Mouse (Mus musculus): ENCODE data around the gene Atp6v1fnb. TPM values are rescaled to one million over a fixed set of nuclear protein-coding genes. Genes with fewer than 3 reads are reported as not detected.

Atp6v1fnb gene
- polyA plus RNA-seq, 1 experiment from 2014 or later = 0.47 TPM

- H3K36me3 ChIP-seq = peaks cover 24% of the 10 kb centered on the region
- peak; percentile 87 for ATAC-seq
- H3K9ac ChIP-seq (replicated peaks) = peak overlapping the region; percentile 44; the same call in 1 of the 2 replicates
- peaks cover 23% of the 10 kb centered on the region; the same call in 1 of the 2 replicates for H3K27me3 ChIP-seq
- peak overlapping the region; percentile 39 for H3K4me3 ChIP-seq (replicated peaks)
- H3K9me3 ChIP-seq = no peaks in the 10 kb centered on the region
- H3K4me2 ChIP-seq (replicated peaks) = peak overlapping the region; percentile 57
- H3K27ac ChIP-seq = no peak overlapping the region
- WGBS = 2% methylated on average over 32 of the region's 33 CpGs
- peaks cover 11% of the 10 kb centered on the region for H3K4me1 ChIP-seq (replicated peaks)
Observed at GRCm38 (mm10) chr6:29473941-29474691, 2.9 kb downstream of the Atp6v1fnb start.

GRCm38 (mm10) chr6:29474736-29475135 lies 3.5 kb downstream of the Atp6v1fnb start:
- Histone ChIP-seq H3K4me3 (replicated peaks) (no peak overlapping the region), H3K36me3 (peaks cover 23% of the 10 kb centered on the region), H3K4me2 (replicated peaks) (no peak overlapping the region), H3K4me1 (replicated peaks) (peaks cover 9% of the 10 kb centered on the region), H3K27me3 (peaks cover 23% of the 10 kb centered on the region; the same call in 1 of the 2 replicates), H3K27ac (no peak overlapping the region), H3K9me3 (no peaks in the 10 kb centered on the region), H3K9ac (replicated peaks) (no peak overlapping the region)
- 66% methylated on average over 2 of the region's 2 CpGs for WGBS
- ATAC-seq = no peak

DNA sequence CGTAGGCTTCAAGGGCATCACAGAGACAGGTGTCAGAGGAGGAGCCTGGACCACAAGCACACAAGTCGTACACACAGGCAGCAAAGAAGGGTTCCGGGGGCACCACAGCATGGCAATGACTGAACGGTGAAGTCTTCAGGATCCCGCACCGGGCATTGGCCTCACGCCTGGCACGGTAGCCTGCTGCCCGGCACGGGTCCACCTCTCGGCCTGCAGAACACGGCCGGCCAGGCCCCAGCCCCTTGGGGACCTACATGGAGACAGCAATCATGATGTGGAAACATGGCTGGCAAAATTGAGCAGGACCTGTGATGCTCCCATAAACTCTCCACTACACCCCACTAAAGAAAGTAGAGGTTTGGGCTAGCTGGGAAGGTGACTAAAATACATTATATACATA lies 11.5 kb downstream of the Atp6v1fnb start:
- no peak for ATAC-seq
- H3K27ac ChIP-seq = no peak overlapping the region
- H3K4me2 ChIP-seq (replicated peaks) = no peak overlapping the region
- peaks cover 7% of the 10 kb centered on the region for H3K4me1 ChIP-seq (replicated peaks)
- peaks cover 18% of the 10 kb centered on the region for H3K27me3 ChIP-seq
- no peaks in the 10 kb centered on the region for H3K9me3 ChIP-seq
- no peak overlapping the region for H3K9ac ChIP-seq (replicated peaks)
- WGBS = 92% methylated on average over 13 of the region's 13 CpGs
- H3K36me3 ChIP-seq = no peaks in the 10 kb centered on the region
- no peak overlapping the region for H3K4me3 ChIP-seq (replicated peaks)

- Histone ChIP-seq H3K27ac (no peak overlapping the region), H3K4me2 (replicated peaks) (peak overlapping the region; percentile 57), H3K27me3 (peaks cover 18% of the 10 kb centered on the region), H3K36me3 (no peaks in the 10 kb centered on the region), H3K9ac (replicated peaks) (0 out of 2 replicates have a peak overlapping the region, but pooled peaks have one; percentile 21), H3K9me3 (no peaks in the 10 kb centered on the region), H3K4me1 (replicated peaks) (peaks cover 7% of the 10 kb centered on the region), H3K4me3 (replicated peaks) (peak overlapping the region; percentile 27)
- WGBS = 7% methylated on average over 26 of the region's 26 CpGs
- peak; percentile 72 for ATAC-seq
Observed at GRCm38 (mm10) chr6:29484716-29485559, 13.7 kb downstream of the Atp6v1fnb start.

DNA sequence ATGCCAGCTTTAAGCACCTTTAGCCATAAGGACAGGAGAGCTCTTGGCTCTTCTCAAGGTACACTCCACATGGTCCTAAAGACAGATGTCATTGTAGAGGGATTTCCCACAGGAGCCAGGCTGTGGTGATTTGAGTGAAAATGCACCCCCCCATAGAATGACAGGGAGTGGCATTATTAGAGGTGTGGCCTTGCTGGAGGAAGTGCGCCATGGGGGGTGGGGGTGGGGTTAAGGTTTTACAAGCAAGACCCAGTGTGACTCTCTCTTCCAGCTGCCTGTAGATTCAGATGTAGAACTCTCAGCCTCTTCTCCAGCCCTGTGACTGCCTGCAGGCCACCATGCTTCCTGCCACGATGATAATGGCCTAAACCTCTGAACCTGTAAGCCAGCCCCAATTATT lies 14.7 kb downstream of the Atp6v1fnb start:
- ATAC-seq = no peak
- H3K9ac ChIP-seq (replicated peaks) = no peak overlapping the region
- no peaks in the 10 kb centered on the region for H3K9me3 ChIP-seq
- no peak overlapping the region for H3K27ac ChIP-seq
- H3K4me2 ChIP-seq (replicated peaks) = no peak overlapping the region
- H3K36me3 ChIP-seq = no peaks in the 10 kb centered on the region
- H3K4me3 ChIP-seq (replicated peaks) = no peak overlapping the region
- H3K27me3 ChIP-seq = peaks cover 18% of the 10 kb centered on the region
- H3K4me1 ChIP-seq (replicated peaks) = peaks cover 7% of the 10 kb centered on the region
- 62% methylated on average over 2 of the region's 2 CpGs for WGBS

- Histone ChIP-seq H3K36me3 (no peaks in the 10 kb centered on the region), H3K27me3 (peaks cover 51% of the 10 kb centered on the region), H3K4me2 (replicated peaks) (no peak overlapping the region), H3K4me1 (replicated peaks) (0 out of 2 replicates have a peak, but pooled peaks cover 4% of the 10 kb centered on the region), H3K27ac (no peak overlapping the region), H3K9ac (replicated peaks) (no peak overlapping the region), H3K9me3 (no peaks in the 10 kb centered on the region), H3K4me3 (replicated peaks) (no peak overlapping the region)
- no peak for ATAC-seq
- WGBS = 89% methylated on average over 4 of the region's 4 CpGs
Observed at GRCm38 (mm10) chr6:29494101-29494500, 22.9 kb downstream of the Atp6v1fnb start.

DNA sequence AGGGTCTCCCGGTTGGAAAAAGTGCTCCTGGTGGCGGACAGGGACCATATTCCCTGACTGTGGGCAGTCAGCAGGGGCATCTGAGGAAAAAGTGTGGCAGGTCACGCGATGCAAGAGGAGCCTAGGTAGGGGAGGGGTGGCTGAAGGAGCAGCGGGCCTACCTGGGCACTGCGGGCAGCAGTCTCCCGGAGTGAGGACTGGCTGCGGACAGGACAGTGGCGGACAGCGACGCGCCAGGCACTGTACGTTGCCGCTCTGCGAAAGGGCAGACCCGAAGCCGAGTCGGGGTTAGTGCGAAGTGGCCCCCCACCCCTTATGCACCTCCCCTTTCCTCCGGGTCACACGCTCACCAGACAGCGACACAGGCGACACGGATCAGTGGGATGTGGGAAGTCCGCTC lies 25.0 kb downstream of the Atp6v1fnb start:
- Histone ChIP-seq H3K9me3 (no peaks in the 10 kb centered on the region), H3K4me3 (replicated peaks) (0 out of 2 replicates have a peak overlapping the region, but pooled peaks have one; percentile 7), H3K36me3 (no peaks in the 10 kb centered on the region), H3K4me2 (replicated peaks) (peak overlapping the region; percentile 12), H3K27me3 (peaks cover 51% of the 10 kb centered on the region), H3K27ac (no peak overlapping the region), H3K4me1 (replicated peaks) (0 out of 2 replicates have a peak, but pooled peaks cover 4% of the 10 kb centered on the region), H3K9ac (replicated peaks) (no peak overlapping the region)
- peak; percentile 32; the same call in 1 of the 2 replicates for ATAC-seq
- 10% methylated on average over 24 of the region's 25 CpGs for WGBS

GRCm38 (mm10) chr6:29497791-29498190 lies 26.6 kb downstream of the Atp6v1fnb start:
- H3K4me1 ChIP-seq (replicated peaks) = 0 out of 2 replicates have a peak, but pooled peaks cover 4% of the 10 kb centered on the region
- WGBS = 33% methylated on average over 2 of the region's 2 CpGs
- ATAC-seq = no peak

GRCm38 (mm10) chr6:29500177-29500576 lies 28.9 kb downstream of the Atp6v1fnb start:
- H3K27me3 ChIP-seq = peaks cover 50% of the 10 kb centered on the region
- no peak for ATAC-seq
- H3K27ac ChIP-seq = no peak overlapping the region
- no peak overlapping the region for H3K4me2 ChIP-seq (replicated peaks)
- H3K4me3 ChIP-seq (replicated peaks) = no peak overlapping the region
- no peaks in the 10 kb centered on the region for H3K9me3 ChIP-seq
- 0 out of 2 replicates have a peak, but pooled peaks cover 4% of the 10 kb centered on the region for H3K4me1 ChIP-seq (replicated peaks)
- no peak overlapping the region for H3K9ac ChIP-seq (replicated peaks)
- no peaks in the 10 kb centered on the region for H3K36me3 ChIP-seq
- WGBS = 95% methylated on average over 7 of the region's 7 CpGs

More at GRCm38 (mm10) chr6:29497791-29498190, 26.6 kb downstream of the Atp6v1fnb start:
- H3K9ac ChIP-seq (replicated peaks) = no peak overlapping the region
- no peak overlapping the region for H3K4me3 ChIP-seq (replicated peaks)
- H3K4me2 ChIP-seq (replicated peaks) = no peak overlapping the region
- H3K27me3 ChIP-seq = peaks cover 45% of the 10 kb centered on the region
- no peaks in the 10 kb centered on the region for H3K9me3 ChIP-seq
- H3K36me3 ChIP-seq = no peaks in the 10 kb centered on the region
- H3K27ac ChIP-seq = no peak overlapping the region

GRCm38 (mm10) chr6:29500810-29501209 lies 29.6 kb downstream of the Atp6v1fnb start:
- no peak overlapping the region for H3K4me2 ChIP-seq (replicated peaks)
- no peak for ATAC-seq
- H3K36me3 ChIP-seq = no peaks in the 10 kb centered on the region
- no peaks in the 10 kb centered on the region for H3K9me3 ChIP-seq
- 90% methylated on average over 6 of the region's 6 CpGs for WGBS
- no peak overlapping the region for H3K9ac ChIP-seq (replicated peaks)
- H3K4me1 ChIP-seq (replicated peaks) = 0 out of 2 replicates have a peak, but pooled peaks cover 4% of the 10 kb centered on the region
- no peak overlapping the region for H3K27ac ChIP-seq
- H3K27me3 ChIP-seq = peaks cover 48% of the 10 kb centered on the region
- H3K4me3 ChIP-seq (replicated peaks) = no peak overlapping the region

- H3K9ac ChIP-seq (replicated peaks) = no peak overlapping the region
- ATAC-seq = no peak
- H3K27me3 ChIP-seq = peaks cover 48% of the 10 kb centered on the region
- H3K4me3 ChIP-seq (replicated peaks) = no peak overlapping the region
- WGBS = 90% methylated on average over 1 of the region's 1 CpGs
- H3K9me3 ChIP-seq = no peaks in the 10 kb centered on the region
- H3K4me2 ChIP-seq (replicated peaks) = no peak overlapping the region
- H3K36me3 ChIP-seq = no peaks in the 10 kb centered on the region
- no peak overlapping the region for H3K27ac ChIP-seq
- H3K4me1 ChIP-seq (replicated peaks) = no peaks in the 10 kb centered on the region
Observed at GRCm38 (mm10) chr6:29501599-29501998, 30.4 kb downstream of the Atp6v1fnb start.

DNA sequence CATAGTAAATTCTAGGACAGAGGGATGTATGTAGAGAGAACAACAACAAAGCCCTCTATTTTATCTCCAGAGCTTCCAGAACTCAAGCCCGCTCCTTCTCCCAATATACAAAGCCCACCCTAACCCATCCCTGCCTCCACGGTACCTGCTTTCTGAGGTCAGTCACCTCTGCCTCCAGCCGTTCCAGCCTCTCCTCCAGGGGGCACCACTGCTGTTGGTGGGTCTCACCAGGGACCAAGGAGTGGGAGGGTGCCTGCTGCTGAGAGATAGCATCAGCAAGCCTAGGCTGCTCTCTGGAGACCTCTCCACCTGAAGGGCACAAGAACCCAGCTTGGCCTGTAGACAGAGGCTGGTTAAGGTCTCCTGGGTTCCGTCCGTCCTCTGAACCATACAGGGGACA lies 34.3 kb downstream of the Atp6v1fnb start:
- 84% methylated on average over 5 of the region's 5 CpGs for WGBS
- H3K36me3 ChIP-seq = no peaks in the 10 kb centered on the region
- no peaks in the 10 kb centered on the region for H3K9me3 ChIP-seq
- H3K27ac ChIP-seq = no peak overlapping the region
- H3K27me3 ChIP-seq = peaks cover 56% of the 10 kb centered on the region
- H3K9ac ChIP-seq (replicated peaks) = no peak overlapping the region; the same call in 1 of the 2 replicates
- H3K4me2 ChIP-seq (replicated peaks) = no peak overlapping the region
- no peak overlapping the region for H3K4me3 ChIP-seq (replicated peaks)
- ATAC-seq = no peak
- H3K4me1 ChIP-seq (replicated peaks) = peaks cover 11% of the 10 kb centered on the region
